Mouse (Mus musculus): ENCODE results near the gene Hpcal4. TPM values are rescaled to one million over a fixed set of nuclear protein-coding genes. Genes with fewer than 3 reads are reported as not detected.

The Hpcal4 gene
- polyA plus RNA-seq, 1 experiment from 2014 or later, result 34.4 TPM

Other genes starting within 250 kb of the Hpcal4 start
- 23.3 and 29.3 TPM in 2 replicates for gene Mfsd2a, start 222.0 kb upstream of the Hpcal4 start, polyA plus RNA-seq (2015; fragmentation: Nextera tagmentation; extraction: Ambion mirVana)
- gene Mycl, start 187.6 kb upstream of the Hpcal4 start, polyA plus RNA-seq (2015; fragmentation: Nextera tagmentation; extraction: Ambion mirVana), result 38.2 and 52.3 TPM in 2 replicates
- 21.0 and 21.9 TPM in 2 replicates for gene Trit1, start 166.6 kb upstream of the Hpcal4 start, polyA plus RNA-seq (2015; fragmentation: Nextera tagmentation; extraction: Ambion mirVana)
- gene Bmp8b, start 78.1 kb upstream of the Hpcal4 start, polyA plus RNA-seq (2015; fragmentation: Nextera tagmentation; extraction: Ambion mirVana), result 0.38 and 0.43 TPM in 2 replicates
- gene Oxct2b, start 67.0 kb upstream of the Hpcal4 start, polyA plus RNA-seq (2015; fragmentation: Nextera tagmentation; extraction: Ambion mirVana), result 0.68 and 0.77 TPM in 2 replicates
- 50.4 and 66.1 TPM in 2 replicates for gene Ppie, start 43.3 kb upstream of the Hpcal4 start, polyA plus RNA-seq (2015; fragmentation: Nextera tagmentation; extraction: Ambion mirVana)
- gene Nt5c1a, start 18.3 kb downstream of the Hpcal4 start, polyA plus RNA-seq (2015; fragmentation: Nextera tagmentation; extraction: Ambion mirVana), result 0.17 TPM in 1 of 2 replicates, not detected in the other
- 5.6 and 9.6 TPM in 2 replicates for gene Heyl, start 50.3 kb downstream of the Hpcal4 start, polyA plus RNA-seq (2015; fragmentation: Nextera tagmentation; extraction: Ambion mirVana)
- gene Pabpc4, start 79.1 kb downstream of the Hpcal4 start, polyA plus RNA-seq (2015; fragmentation: Nextera tagmentation; extraction: Ambion mirVana), result 28.3 and 31.7 TPM in 2 replicates
- 0.14 TPM in 1 of 2 replicates, not detected in the other for gene Oxct2a, start 140.4 kb downstream of the Hpcal4 start, polyA plus RNA-seq (2015; fragmentation: Nextera tagmentation; extraction: Ambion mirVana)
- 0.20 and 0.43 TPM in 2 replicates for gene Bmp8a, start 160.0 kb downstream of the Hpcal4 start, polyA plus RNA-seq (2015; fragmentation: Nextera tagmentation; extraction: Ambion mirVana)